Mouse (Mus musculus) limb, embryonic 14.5 days (tissue): ENCODE data around the gene Fas. TPM values are rescaled to one million over a fixed set of nuclear protein-coding genes. Genes with fewer than 3 reads are reported as not detected.
A peak's percentile ranks its signal among the peaks of the same experiment; 100 is the strongest.

Experiments
- ATAC-seq: fragments of 200-750 bp; cut with Nextera tagmentation; 2 replicates; pipeline ENCODE4 v1.8.0; 2017; ENCODE audit warnings: low read depth, moderate number of reproducible peaks, moderate TSS enrichment; ENCODE audit not compliant: low FRiP score
- DNase-seq: peaks from one replicate; pipeline ENCODE4 v3.0.0-alpha.2; 2015; ENCODE audit warnings: low spot score
- H3K27ac ChIP-seq: fragments of 300-500 bp; sonication (generic); replicated peaks from 2 replicates; pipeline ENCODE4 v1.5.1; 2014; ENCODE audit warnings: low read depth, mild to moderate bottlenecking, low read length, moderate library complexity, mixed read lengths
- H3K27me3 ChIP-seq: fragments of 300-500 bp; sonication (generic); 2 replicates; pipeline ENCODE4 v1.6.1; 2014; ENCODE audit warnings: low read length, mixed read lengths; ENCODE audit not compliant: control insufficient read depth, insufficient read depth
- H3K36me3 ChIP-seq: fragments of 300-500 bp; sonication (generic); 2 replicates; pipeline ENCODE4 v1.6.1; 2014; ENCODE audit warnings: mild to moderate bottlenecking, low read length, moderate library complexity, mixed read lengths; ENCODE audit not compliant: control insufficient read depth, insufficient read depth
- H3K4me1 ChIP-seq: fragments of 300-500 bp; sonication (generic); 2 replicates; pipeline ENCODE4 v1.6.1; 2014; ENCODE audit warnings: antibody characterized with exemption, low read length, mixed read lengths; ENCODE audit not compliant: control insufficient read depth, insufficient read depth
- H3K4me2 ChIP-seq: fragments of 300-500 bp; sonication (generic); replicated peaks from 2 replicates; pipeline ENCODE4 v1.6.1; 2014; ENCODE audit warnings: low read depth, mild to moderate bottlenecking, low read length, moderate library complexity; ENCODE audit not compliant: severe bottlenecking
- H3K4me3 ChIP-seq: fragments of 300-500 bp; sonication (generic); replicated peaks from 2 replicates; pipeline ENCODE4 v1.5.1; 2014; ENCODE audit warnings: low read length
- H3K9ac ChIP-seq: fragments of 300-500 bp; sonication (generic); 2 replicates; pipeline ENCODE4 v1.6.1; 2014; ENCODE audit warnings: mild to moderate bottlenecking, low read depth, low read length, moderate library complexity; ENCODE audit not compliant: severe bottlenecking
- H3K9me3 ChIP-seq: fragments of 300-500 bp; sonication (generic); 2 replicates; pipeline ENCODE4 v1.6.1; 2016; ENCODE audit warnings: low read length; ENCODE audit not compliant: control insufficient read depth
- POLR2A ChIP-seq: fragments of 200-500 bp; IDR thresholded peaks from 2 replicates; pipeline ENCODE4 v1.8.0; 2012; ENCODE audit warnings: inconsistent platforms, mild to moderate bottlenecking, moderate library complexity, borderline replicate concordance; ENCODE audit not compliant: insufficient read depth, insufficient read length; ENCODE audit errors: extremely low read depth
- WGBS: fragments of 180-500 bp; shearing (Covaris S2); extraction: QIAGEN DNeasy Blood & Tissue Kit; methylation state at CpG from one replicate; pipeline ENCODE4 v1.1.7; 2014; 5-methylcytosine and 5-hydroxymethylcytosine counted together
- polyA plus RNA-seq, 2 experiments: library from polyadenylated mRNA; depleted of rRNA in 1 of 2; stranded (reverse) in 1 of 2; unstranded in 1 of 2; fragments of >200 nt; fragmentation: Nextera tagmentation in 1 of 2; extraction: Ambion mirVana in 1 of 2; gene quantifications; 2 replicates each; pipeline versions ENCODE4 v1.2.1 to v1.2.3; 2012 to 2014

Gene Fas
- polyA plus RNA-seq, 2 experiments, result 1.7 to 4.2 TPM

DNA sequence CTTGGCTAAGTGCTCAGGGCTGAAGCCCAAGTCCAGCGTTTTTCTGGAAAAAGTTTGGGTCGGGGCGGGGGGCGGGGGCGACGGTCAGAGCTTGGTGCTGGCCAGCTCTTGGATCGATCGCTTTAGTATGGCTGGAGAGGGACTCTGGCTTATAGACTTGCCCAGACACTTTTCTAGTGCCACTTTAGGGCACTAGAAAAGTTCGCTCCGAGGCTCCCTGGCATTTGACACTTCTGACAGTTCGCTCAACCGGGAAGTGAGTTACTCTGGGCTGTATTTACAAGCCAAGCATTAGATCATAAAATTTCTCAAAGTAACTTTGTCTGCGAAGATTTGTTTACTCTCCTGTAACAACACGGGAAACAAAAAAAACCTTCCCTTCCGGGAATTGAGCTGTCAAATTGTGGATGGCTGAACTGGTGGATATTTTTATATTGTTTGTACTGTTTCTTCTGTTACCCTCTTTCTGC lies 441 bp downstream of the Fas start:
- H3K27me3 ChIP-seq, result no peaks in the 10 kb centered on the region
- peak overlapping the region; percentile 44 for H3K4me3 ChIP-seq
- ATAC-seq (0 out of 2 replicates have a peak, but pooled peaks have one; percentile 12), DNase-seq (no peak)
- no peak for TF ChIP-seq POLR2A
- no peak overlapping the region for H3K27ac ChIP-seq
- WGBS, result 4% methylated on average over 14 of the region's 15 CpGs
- H3K9me3 ChIP-seq, result no peaks in the 10 kb centered on the region
- H3K9ac ChIP-seq, result peak overlapping the region; percentile 46
- no peaks in the 10 kb centered on the region; the same call in 1 of the 2 replicates for H3K4me1 ChIP-seq
- peak overlapping the region; percentile 81 for H3K4me2 ChIP-seq
- H3K36me3 ChIP-seq, result no peaks in the 10 kb centered on the region

- Histone ChIP-seq H3K36me3 (no peaks in the 10 kb centered on the region), H3K9me3 (no peaks in the 10 kb centered on the region), H3K4me2 (peak overlapping the region; percentile 81), H3K27me3 (no peaks in the 10 kb centered on the region), H3K4me3 (peak overlapping the region; percentile 44), H3K4me1 (no peaks in the 10 kb centered on the region; the same call in 1 of the 2 replicates), H3K27ac (no peak overlapping the region), H3K9ac (peak overlapping the region; percentile 46; the same call in 1 of the 2 replicates)
- DNase-seq, result no peak
- TF ChIP-seq POLR2A, result no peak
- ATAC-seq, result no peak
- WGBS, result 51% methylated on average over 8 of the region's 8 CpGs
Observed at GRCm38 (mm10) chr19:34291379-34291778, 913 bp downstream of the Fas start.

- Histone ChIP-seq H3K4me1 (no peaks in the 10 kb centered on the region; the same call in 1 of the 2 replicates), H3K27me3 (no peaks in the 10 kb centered on the region), H3K9ac (no peak overlapping the region), H3K4me2 (no peak overlapping the region), H3K36me3 (no peaks in the 10 kb centered on the region), H3K27ac (no peak overlapping the region), H3K9me3 (no peaks in the 10 kb centered on the region), H3K4me3 (no peak overlapping the region)
- DNase-seq (no peak), ATAC-seq (no peak)
- TF ChIP-seq POLR2A, result no peak
- WGBS, result 70% methylated on average over 5 of the region's 5 CpGs
Observed at GRCm38 (mm10) chr19:34291956-34292355, 1.5 kb downstream of the Fas start.

GRCm38 (mm10) chr19:34292701-34293100 lies 2.2 kb downstream of the Fas start:
- Histone ChIP-seq H3K4me3 (no peak overlapping the region), H3K9ac (no peak overlapping the region), H3K36me3 (no peaks in the 10 kb centered on the region), H3K27me3 (no peaks in the 10 kb centered on the region), H3K4me1 (no peaks in the 10 kb centered on the region; the same call in 1 of the 2 replicates), H3K9me3 (no peaks in the 10 kb centered on the region), H3K27ac (no peak overlapping the region), H3K4me2 (no peak overlapping the region)
- 70% methylated on average over 2 of the region's 2 CpGs for WGBS
- ATAC-seq (no peak), DNase-seq (no peak)
- no peak for TF ChIP-seq POLR2A

DNA sequence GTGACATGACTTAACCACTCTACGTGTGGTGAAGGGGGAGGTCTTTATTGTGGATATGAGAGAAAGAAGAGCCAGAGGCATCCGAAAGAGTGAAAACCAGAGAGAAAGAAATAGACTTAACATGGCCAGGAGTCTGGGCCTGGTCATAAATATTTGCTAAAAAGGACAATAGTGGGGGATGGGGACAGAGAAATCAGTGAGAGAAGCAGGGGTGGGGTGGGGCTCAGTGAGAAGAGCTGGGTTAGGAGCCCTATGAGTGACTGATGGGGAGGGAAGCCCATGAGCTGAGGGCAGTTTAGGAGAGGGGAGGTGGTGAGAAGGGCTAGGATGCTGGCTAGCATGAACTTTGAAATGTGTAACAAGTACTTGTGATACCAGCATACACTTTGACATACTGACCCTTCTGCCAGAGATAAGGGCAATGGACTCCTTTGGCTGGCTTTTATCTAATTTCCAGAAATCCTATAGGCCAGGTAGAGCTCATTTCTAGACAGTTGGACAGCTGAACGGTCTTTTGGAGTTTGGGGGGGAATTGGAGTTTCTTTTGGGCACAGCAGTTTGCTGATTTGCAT lies 3.0 kb downstream of the Fas start:
- H3K4me1 ChIP-seq, result no peaks in the 10 kb centered on the region; the same call in 1 of the 2 replicates
- ATAC-seq (no peak), DNase-seq (no peak)
- TF ChIP-seq POLR2A, result no peak
- H3K27me3 ChIP-seq, result no peaks in the 10 kb centered on the region
- no peak overlapping the region for H3K27ac ChIP-seq
- 78% methylated on average over 3 of the region's 3 CpGs for WGBS
- no peak overlapping the region for H3K4me2 ChIP-seq
- no peak overlapping the region for H3K9ac ChIP-seq
- H3K36me3 ChIP-seq, result no peaks in the 10 kb centered on the region
- H3K4me3 ChIP-seq, result no peak overlapping the region
- H3K9me3 ChIP-seq, result no peaks in the 10 kb centered on the region
